Mouse (Mus musculus) spleen, adult 2 months (tissue): ENCODE data around the gene Rbm45. TPM values are rescaled to one million over a fixed set of nuclear protein-coding genes. Genes with fewer than 3 reads are reported as not detected.

Experiments used
- DNase-seq, 2 experiments: peaks; one replicate each; pipeline versions ENCODE4 v3.0.0 to v3.0.0-alpha.2; 2012 to 2021; ENCODE audit warnings: low spot score in 2 of 2, low read depth in 1 of 2
- H3K27ac ChIP-seq: fragments of 200-500 bp; 2 replicates; pipeline ENCODE4 v1.5.1; 2012; ENCODE audit warnings: low read length, inconsistent platforms; ENCODE audit not compliant: insufficient read depth
- H3K27me3 ChIP-seq: fragments of 200-500 bp; 2 replicates; pipeline ENCODE4 v1.6.1; 2012; ENCODE audit warnings: mild to moderate bottlenecking, moderate library complexity, low read length, inconsistent platforms; ENCODE audit not compliant: control insufficient read depth, insufficient read depth
- H3K36me3 ChIP-seq: fragments of 200-500 bp; 2 replicates; pipeline ENCODE4 v1.6.1; 2012; ENCODE audit warnings: mild to moderate bottlenecking, low read length, inconsistent platforms; ENCODE audit not compliant: control insufficient read depth, insufficient read depth
- H3K4me1 ChIP-seq: fragments of 200-500 bp; 2 replicates; pipeline ENCODE4 v1.6.1; 2011; ENCODE audit warnings: inconsistent platforms; ENCODE audit not compliant: control insufficient read depth, insufficient read depth, insufficient read length
- H3K4me3 ChIP-seq: fragments of 200-500 bp; 2 replicates; pipeline ENCODE4 v1.5.1; 2011; ENCODE audit warnings: mild to moderate bottlenecking, inconsistent platforms; ENCODE audit not compliant: insufficient read depth, insufficient read length; ENCODE audit errors: extremely low read depth
- CTCF ChIP-seq: fragments of 200-500 bp; IDR thresholded peaks from 2 replicates; pipeline ENCODE4 v1.5.1; 2011; ENCODE audit warnings: mild to moderate bottlenecking, inconsistent platforms; ENCODE audit not compliant: insufficient read depth, insufficient read length, insufficient replicate concordance; ENCODE audit errors: extremely low read depth
- POLR2A ChIP-seq: fragments of 200-500 bp; IDR thresholded peaks from 2 replicates; pipeline ENCODE4 v1.6.1; 2011; ENCODE audit warnings: low read depth, low read length, inconsistent platforms
- WGBS: fragments of 180-500 bp; shearing (Covaris S2); methylation state at CpG from one replicate; pipeline ENCODE4 v1.1.7; 2018; 5-methylcytosine and 5-hydroxymethylcytosine counted together
- polyA plus RNA-seq: library from polyadenylated mRNA; depleted of rRNA; stranded (reverse); fragments of >200 nt; gene quantifications from 2 replicates; pipeline ENCODE4 v1.2.3, GENCODE M21; 2012

Gene Rbm45
- polyA plus RNA-seq, 1 experiment: 8.4 TPM

DNA sequence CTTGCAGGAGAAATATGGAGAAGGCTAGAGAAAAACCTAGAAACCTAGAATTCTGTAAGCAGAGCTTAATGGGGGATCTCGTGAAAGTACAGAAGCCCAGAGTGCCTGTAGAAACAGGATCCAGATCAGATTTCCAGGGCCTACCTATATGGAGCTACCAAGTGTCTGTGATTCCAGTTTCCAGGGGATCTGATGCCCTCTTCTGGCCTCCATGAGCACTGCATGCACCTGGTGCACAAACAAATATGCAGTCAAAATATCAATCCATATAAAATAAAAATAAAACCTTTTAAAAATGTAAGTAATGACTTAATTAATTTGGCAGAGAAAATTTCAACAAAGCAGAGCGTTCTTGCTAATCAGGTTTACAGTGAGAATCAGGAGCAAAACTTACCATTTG, 7.7 kb upstream of the Rbm45 start:
- TF ChIP-seq POLR2A (no peak), CTCF (no peak)
- no peak for DNase-seq
- 71% methylated on average over 2 of the region's 2 CpGs for WGBS

DNA sequence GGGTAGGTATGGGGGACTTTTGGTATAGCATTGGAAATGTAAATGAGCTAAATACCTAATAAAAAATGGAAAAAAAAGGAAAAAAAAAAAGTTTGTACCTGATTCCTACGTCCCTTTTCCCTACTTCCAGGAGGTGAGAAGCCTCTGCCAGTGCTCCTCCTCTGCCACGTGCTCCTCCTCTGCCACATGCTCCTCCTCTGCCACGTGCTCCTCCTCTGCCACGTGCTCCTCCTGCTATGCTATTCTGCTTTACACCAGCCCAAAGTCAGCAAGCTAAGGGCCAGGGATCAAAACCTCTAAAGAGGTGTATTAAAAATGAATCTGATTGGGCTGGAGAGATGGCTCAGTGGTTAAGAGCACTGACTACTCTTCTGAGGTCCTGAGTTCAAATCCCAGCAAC, 4.0 kb upstream of the Rbm45 start:
- no peak overlapping the region for H3K27ac ChIP-seq
- TF ChIP-seq POLR2A (no peak), CTCF (no peak)
- H3K4me1 ChIP-seq: peaks cover under 1% of the 10 kb centered on the region; the same call in 1 of the 2 replicates
- no peak for DNase-seq
- H3K36me3 ChIP-seq: no peaks in the 10 kb centered on the region
- no peaks in the 10 kb centered on the region for H3K27me3 ChIP-seq
- no peak overlapping the region for H3K4me3 ChIP-seq
- WGBS: 76% methylated on average over 4 of the region's 4 CpGs

More for the DNA sequence above, 7.7 kb upstream of the Rbm45 start:
- Histone ChIP-seq H3K36me3 (no peaks in the 10 kb centered on the region), H3K27me3 (no peaks in the 10 kb centered on the region), H3K27ac (no peak overlapping the region), H3K4me3 (no peak overlapping the region), H3K4me1 (no peaks in the 10 kb centered on the region)

DNA sequence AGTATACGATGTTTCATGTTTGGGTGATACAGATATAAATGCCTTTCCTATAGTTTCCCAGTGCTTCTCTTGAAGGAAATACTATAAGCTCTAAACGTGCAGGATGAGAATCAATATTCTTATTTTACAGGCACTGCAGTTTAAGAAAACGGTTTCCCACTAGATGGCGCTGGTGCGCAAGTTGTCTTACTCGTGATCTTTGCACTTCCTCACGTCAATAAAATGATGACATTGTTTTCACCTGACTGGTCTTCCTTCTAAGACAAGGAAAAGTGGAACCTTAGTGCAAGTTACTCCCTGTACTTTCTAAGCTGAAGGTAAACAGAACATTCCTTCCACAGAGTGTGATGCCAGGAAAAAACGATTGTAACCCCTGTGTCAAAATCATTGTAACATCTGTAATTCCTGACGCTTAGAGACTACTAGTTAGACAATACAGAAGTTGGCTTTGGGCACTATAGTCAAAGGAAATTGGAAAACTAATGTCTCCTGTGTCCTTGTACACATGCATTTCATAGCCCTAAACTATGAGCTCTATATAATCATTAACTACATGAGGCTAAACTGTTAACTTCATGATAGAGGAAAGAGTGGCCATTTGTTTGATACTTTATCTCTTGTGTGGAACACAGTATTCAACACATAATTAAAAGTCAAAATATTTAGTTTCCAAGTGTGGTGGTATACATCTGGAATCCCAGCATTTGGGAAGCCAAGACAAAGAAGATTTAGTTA, 2.4 kb upstream of the Rbm45 start:
- no peak overlapping the region for H3K27ac ChIP-seq
- no peaks in the 10 kb centered on the region; the same call in 1 of the 2 replicates for H3K36me3 ChIP-seq
- DNase-seq: peak; percentile 66 to 78
- peaks cover 5% of the 10 kb centered on the region; the same call in 1 of the 2 replicates for H3K4me1 ChIP-seq
- no peaks in the 10 kb centered on the region for H3K27me3 ChIP-seq
- TF ChIP-seq CTCF: peak; percentile 36; the same call in 1 of the 2 replicates
- no peak for TF ChIP-seq POLR2A
- no peak overlapping the region for H3K4me3 ChIP-seq
- 16% methylated on average over 9 of the region's 9 CpGs for WGBS

DNA sequence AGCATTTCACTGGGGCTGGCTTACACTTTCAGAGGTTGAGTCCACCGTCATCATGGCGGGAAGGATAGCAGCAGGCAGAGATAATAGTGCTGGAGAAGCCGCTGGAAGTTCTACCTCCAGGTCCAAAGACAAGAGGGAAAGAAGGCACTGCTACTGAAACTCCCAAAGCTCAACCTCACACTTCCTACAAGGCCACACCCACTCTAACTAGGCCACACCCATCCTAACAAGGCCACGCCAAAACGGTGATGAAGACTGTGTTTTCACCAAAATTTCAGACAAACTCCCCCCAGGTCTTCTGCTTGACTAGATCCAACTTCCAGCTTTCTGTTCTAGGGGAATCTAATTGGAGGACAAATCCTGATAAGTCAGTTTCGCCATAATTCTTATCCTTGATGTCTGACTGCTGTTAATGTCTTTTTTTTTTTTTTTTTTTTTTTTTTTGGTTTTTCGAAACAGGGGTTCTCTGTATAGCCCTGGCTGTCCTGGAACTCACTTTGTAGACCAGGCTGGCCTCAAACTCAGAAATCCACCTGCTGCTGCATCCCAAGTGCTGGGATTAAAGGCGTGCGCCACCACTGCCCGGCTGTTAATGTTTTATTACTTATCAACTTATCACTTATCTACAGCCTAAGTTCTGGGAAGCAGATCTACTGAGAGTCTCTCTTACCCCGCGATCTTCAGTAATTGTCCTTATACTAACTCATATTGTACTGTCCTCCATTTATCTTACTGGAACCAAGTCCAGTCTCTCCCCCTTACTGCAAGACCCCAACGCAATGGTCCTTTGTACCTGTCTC, 723 bp upstream of the Rbm45 start:
- Histone ChIP-seq H3K36me3 (peaks cover 10% of the 10 kb centered on the region; the same call in 1 of the 2 replicates), H3K4me3 (no peak overlapping the region), H3K4me1 (peaks cover 5% of the 10 kb centered on the region; the same call in 1 of the 2 replicates), H3K27me3 (no peaks in the 10 kb centered on the region), H3K27ac (no peak overlapping the region)
- WGBS: 74% methylated on average over 13 of the region's 13 CpGs
- DNase-seq: no peak
- TF ChIP-seq CTCF (no peak), POLR2A (no peak)

DNA sequence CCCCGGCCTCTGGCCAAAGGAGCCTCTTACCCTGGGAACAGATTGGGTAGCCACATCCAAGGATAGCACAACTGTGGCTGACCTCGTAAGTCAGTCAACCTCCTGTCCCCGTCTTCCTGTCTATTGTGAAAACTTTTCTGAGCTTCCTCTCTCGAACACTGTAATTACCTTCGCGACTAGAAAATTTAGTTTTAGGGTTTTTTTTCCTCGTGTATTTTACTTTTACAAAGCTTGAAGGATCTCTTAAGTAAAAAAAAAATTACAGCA, 805 bp downstream of the Rbm45 start:
- H3K27ac ChIP-seq: no peak overlapping the region
- TF ChIP-seq POLR2A (no peak), CTCF (no peak)
- under 1% methylated on average over 7 of the region's 7 CpGs for WGBS
- no peaks in the 10 kb centered on the region for H3K27me3 ChIP-seq
- peaks cover 16% of the 10 kb centered on the region for H3K36me3 ChIP-seq
- DNase-seq: no peak
- H3K4me1 ChIP-seq: peaks cover 5% of the 10 kb centered on the region; the same call in 1 of the 2 replicates
- peak overlapping the region; percentile 84 for H3K4me3 ChIP-seq

DNA sequence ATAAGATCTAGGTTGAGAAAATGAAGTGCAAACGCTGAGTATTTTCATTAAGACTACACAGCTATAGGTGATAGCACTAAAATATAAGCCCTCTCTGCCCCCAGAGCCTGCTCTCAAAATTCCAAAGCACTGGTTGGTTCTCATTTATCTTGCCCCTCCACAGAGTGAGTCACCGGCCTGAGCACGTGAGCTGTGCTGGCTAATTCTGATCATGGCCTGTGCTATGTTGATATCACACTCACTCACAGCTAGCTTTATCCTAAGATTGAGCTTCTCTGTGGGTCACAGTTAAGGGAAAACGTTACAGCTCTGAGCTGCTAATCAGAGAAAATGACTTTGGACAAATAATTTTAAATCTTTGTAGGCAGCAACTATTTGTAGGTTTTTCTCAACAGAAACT, 2.5 kb downstream of the Rbm45 start:
- TF ChIP-seq CTCF (no peak), POLR2A (no peak)
- H3K27ac ChIP-seq: no peak overlapping the region
- WGBS: 86% methylated on average over 4 of the region's 4 CpGs
- DNase-seq: no peak
- peaks cover 26% of the 10 kb centered on the region for H3K36me3 ChIP-seq
- peaks cover 5% of the 10 kb centered on the region; the same call in 1 of the 2 replicates for H3K4me1 ChIP-seq
- H3K4me3 ChIP-seq: no peak overlapping the region
- H3K27me3 ChIP-seq: no peaks in the 10 kb centered on the region

DNA sequence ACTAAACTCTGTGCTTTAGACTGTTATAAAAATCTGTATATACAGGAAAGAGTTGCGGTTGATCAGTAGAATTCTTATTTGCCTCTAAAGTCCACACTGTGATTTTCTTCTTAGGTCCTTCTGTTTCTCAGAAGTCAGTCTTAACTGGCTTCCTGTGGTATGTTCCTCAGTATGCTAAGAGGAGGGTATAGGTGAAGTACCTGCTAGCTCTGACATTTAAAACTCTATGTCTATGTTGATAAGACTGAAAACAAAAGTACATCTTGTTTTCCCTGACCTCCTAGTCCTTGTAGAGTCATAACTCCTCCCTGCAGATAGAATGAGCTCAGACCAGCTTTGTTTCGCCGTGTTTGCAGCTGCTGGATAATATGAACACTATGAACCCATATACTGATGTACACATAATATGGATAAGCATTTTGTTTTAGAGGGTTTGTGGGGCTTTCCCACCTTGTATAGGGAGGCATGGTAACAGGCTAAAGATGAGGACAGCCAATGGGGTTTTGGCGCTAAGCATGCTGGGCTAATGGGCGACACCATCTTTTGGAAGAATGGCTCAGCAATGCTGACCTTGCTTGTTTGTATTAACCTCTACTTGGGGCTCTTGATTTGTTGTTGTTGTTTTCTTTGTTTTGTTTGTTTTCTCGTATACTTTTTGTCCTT, 4.9 kb downstream of the Rbm45 start:
- Histone ChIP-seq H3K4me1 (peaks cover 5% of the 10 kb centered on the region; the same call in 1 of the 2 replicates), H3K36me3 (peaks cover 42% of the 10 kb centered on the region), H3K27ac (no peak overlapping the region), H3K27me3 (no peaks in the 10 kb centered on the region), H3K4me3 (no peak overlapping the region)
- TF ChIP-seq POLR2A (no peak), CTCF (no peak)
- 94% methylated on average over 6 of the region's 6 CpGs for WGBS
- DNase-seq: no peak
